18 mouse cellular contexts compared by ENCODE assay signal in the genomic region with DNA sequence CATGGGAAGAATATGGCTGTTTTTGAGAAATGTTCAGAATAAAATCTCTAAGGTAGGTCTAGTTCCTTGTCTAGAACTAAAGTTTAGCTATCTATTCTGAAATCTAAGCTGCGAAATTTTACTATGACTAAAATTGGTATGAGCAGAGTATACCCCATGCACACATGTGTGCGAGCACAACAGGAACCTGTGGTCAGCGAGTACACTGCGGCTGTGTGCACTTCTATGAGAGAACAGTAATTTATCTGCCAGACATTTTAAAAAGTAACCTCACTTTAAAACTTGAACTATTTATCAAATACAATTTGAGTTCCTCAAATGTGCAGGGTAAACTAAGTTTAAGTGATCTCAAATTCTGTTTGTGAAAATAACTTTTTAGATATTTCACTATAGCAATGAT. TPM values are rescaled to one million over a fixed set of nuclear protein-coding genes. Genes with fewer than 3 reads are reported as not detected.
DNase-seq lines count a peak whose midpoint lies in the region; ATAC-seq and TF ChIP-seq lines count a peak whose summit lies in the region.
"Had no signal": no experiment of that assay in that cellular context is flagged by ENCODE, and none has a peak within 500 bp of the region (broad histone marks: within the 10 kb centered on the region; RNA-seq: fewer than 3 reads in every experiment).

No protein-coding gene starts in this region.

- no peaks in the 10 kb centered on the region for H3K4me1 ChIP-seq in intestine, embryonic 15.5 days (replicated peaks)
- H3K4me1 ChIP-seq in intestine, postnatal 0 days (replicated peaks; ENCODE audit: control insufficient read depth, insufficient read depth, low read length): peaks cover 3% of the 10 kb centered on the region; the same call in 1 of the 2 replicates
- peaks cover 2 to 41% of the 10 kb centered on the region in 2 experiments; a peak in 3 of 4 replicates for H3K4me1 ChIP-seq in CH12.LX (ENCODE audit: control insufficient read depth in 1 of 2, insufficient read depth in 2 of 2)
- peaks cover 9% of the 10 kb centered on the region for H3K4me1 ChIP-seq in small intestine, adult 2 months (ENCODE audit: control insufficient read depth, insufficient read depth, insufficient read length, low read length)
- H3K4me1 ChIP-seq: forebrain, embryonic 13.5 days; midbrain, embryonic 10.5 days had no signal

- no peaks in the 10 kb centered on the region for H3K9me3 ChIP-seq in intestine, embryonic 15.5 days
- no peaks in the 10 kb centered on the region for H3K9me3 ChIP-seq in intestine, postnatal 0 days (ENCODE audit: control insufficient read depth)
- H3K9me3 ChIP-seq in CH12.LX (replicated peaks; ENCODE audit: low read length): no peaks in the 10 kb centered on the region
- H3K9me3 ChIP-seq: forebrain, embryonic 13.5 days; midbrain, embryonic 10.5 days had no signal

- H3K27ac ChIP-seq in intestine, embryonic 15.5 days: no peak overlapping the region
- no peak overlapping the region for H3K27ac ChIP-seq in intestine, postnatal 0 days (ENCODE audit: low read depth, low read length)
- H3K27ac ChIP-seq in CH12.LX (ENCODE audit: insufficient read depth, low read depth): no peak overlapping the region
- peak overlapping the region; percentile 61 for H3K27ac ChIP-seq in small intestine, adult 2 months (ENCODE audit: insufficient read depth, low read depth, low read length)
- H3K27ac ChIP-seq: forebrain, embryonic 13.5 days; hindbrain, postnatal 0 days; liver, embryonic 14.5 days; midbrain, embryonic 10.5 days had no signal

- in situ Hi-C loops in CH12.LX (cut with MboI; ENCODE audit: low pct_ligation_motif_present, low pct_unique_long_range_greater_than_20kb, low sequenced_read_pairs): no loop called here

- TF ChIP-seq RAD21 in CH12.LX (IDR thresholded peaks at IDR 0.05; ENCODE audit: low read depth, low read length): no peak

- 46% methylated on average over 4 of the region's 4 CpGs for WGBS in intestine, embryonic 15.5 days
- WGBS in intestine, postnatal 0 days: 40% methylated on average over 4 of the region's 4 CpGs
- 24% methylated on average over 4 of the region's 4 CpGs for WGBS in small intestine, adult 2 months

- no peak overlapping the region for H3K4me3 ChIP-seq in intestine, embryonic 15.5 days (replicated peaks)
- no peak overlapping the region for H3K4me3 ChIP-seq in intestine, postnatal 0 days (ENCODE audit: low read depth, low read length)
- no peak overlapping the region for H3K4me3 ChIP-seq in CH12.LX (replicated peaks in 1 of 3; ENCODE audit: low read depth in 2 of 3, low read length in 2 of 3, poor library complexity in 1 of 3)
- no peak overlapping the region for H3K4me3 ChIP-seq in small intestine, adult 2 months (ENCODE audit: low read depth, low read length)
- H3K4me3 ChIP-seq: forebrain, embryonic 13.5 days; midbrain, embryonic 10.5 days had no signal

- no peaks in the 10 kb centered on the region for H3K79me2 ChIP-seq in CH12.LX (replicated peaks; ENCODE audit: control insufficient read depth, extremely low read depth, insufficient read depth, poor library complexity, severe bottlenecking)

- no peak for TF ChIP-seq POLR2A in CH12.LX (IDR thresholded peaks at IDR 0.05; ENCODE audit: low read depth, low read length)
- no peak for TF ChIP-seq POLR2A in small intestine, adult 2 months (IDR thresholded peaks at IDR 0.05; ENCODE audit: low read depth, low read length)

- intact Hi-C loops in left cerebral cortex, postnatal 36 days (cut with DNase I): no loop called here

- H3K9ac ChIP-seq in intestine, embryonic 15.5 days: no peak overlapping the region
- H3K9ac ChIP-seq in intestine, postnatal 0 days (ENCODE audit: low read depth, low read length): no peak overlapping the region
- H3K9ac ChIP-seq in CH12.LX (ENCODE audit: insufficient read depth, low read depth): no peak overlapping the region
- H3K9ac ChIP-seq: forebrain, embryonic 13.5 days; liver, embryonic 14.5 days had no signal

- no peak for TF ChIP-seq EP300 in CH12.LX (IDR thresholded peaks at IDR 0.05; ENCODE audit: low read length)

- TF ChIP-seq CTCF in intestine, postnatal 0 days (IDR thresholded peaks at IDR 0.05; ENCODE audit: low read depth): no peak
- no peak for TF ChIP-seq CTCF in CH12.LX (conservative IDR thresholded peaks at IDR 0.05 in 1 of 2, IDR thresholded peaks at IDR 0.05 in 1 of 2; ENCODE audit: low read depth in 2 of 2, low read length in 2 of 2)
- TF ChIP-seq CTCF in small intestine, adult 2 months (IDR thresholded peaks at IDR 0.05; ENCODE audit: extremely low read depth, insufficient read length, insufficient replicate concordance, low read depth, low read length): no peak

- no peaks in the 10 kb centered on the region for H3K27me3 ChIP-seq in intestine, embryonic 15.5 days (replicated peaks)
- no peaks in the 10 kb centered on the region for H3K27me3 ChIP-seq in intestine, postnatal 0 days (replicated peaks; ENCODE audit: control insufficient read depth, insufficient read depth, low read length)
- no peaks in the 10 kb centered on the region for H3K27me3 ChIP-seq in CH12.LX (replicated peaks)
- no peaks in the 10 kb centered on the region for H3K27me3 ChIP-seq in small intestine, adult 2 months (ENCODE audit: control insufficient read depth, insufficient read depth, low read length)
- H3K27me3 ChIP-seq: forebrain, embryonic 13.5 days had no signal

- H3K36me3 ChIP-seq in intestine, embryonic 15.5 days: no peaks in the 10 kb centered on the region
- no peaks in the 10 kb centered on the region for H3K36me3 ChIP-seq in intestine, postnatal 0 days (ENCODE audit: control insufficient read depth, insufficient read depth)
- H3K36me3 ChIP-seq in CH12.LX (replicated peaks in 1 of 2; ENCODE audit: control insufficient read depth in 1 of 2, insufficient read depth in 1 of 2, low read length in 1 of 2): no peaks in the 10 kb centered on the region
- peaks cover 2% of the 10 kb centered on the region; the same call in 1 of the 2 replicates for H3K36me3 ChIP-seq in small intestine, adult 2 months (ENCODE audit: control insufficient read depth, insufficient read depth, low read length)
- H3K36me3 ChIP-seq: midbrain, embryonic 10.5 days had no signal

- dilution Hi-C loops in CH12.LX (cut with MboI; ENCODE audit: extremely low pct_ligation_motif_present, extremely low pct_unique_long_range_greater_than_20kb, low sequenced_read_pairs): no loop called here

- ATAC-seq in intestine, embryonic 15.5 days: peak; percentile 70
- no peak for ATAC-seq in intestine, postnatal 0 days
- ATAC-seq: forebrain, embryonic 13.5 days; hindbrain, postnatal 0 days; lung, postnatal 0 days had no signal

- DNase-seq in CH12.LX (ENCODE audit: extremely low read depth): peak; percentile 46
- peak; percentile 74 for DNase-seq in induced T-regulatory cell, adult 2 months (ENCODE audit: low read depth)
- DNase-seq in left cerebral cortex, postnatal 36 days (ENCODE audit: low spot score in 2 of 2): no peak
- DNase-seq in layer of hippocampus, adult 8-10 months (ENCODE audit: low spot score in 2 of 2): no peak
- DNase-seq: adrenal gland, adult 8-10 months; cerebellum, postnatal 14 days; gastrocnemius, postnatal 25 days; heart, postnatal 36 days; left cerebral cortex, postnatal 4 days had no signal

- H3K4me2 ChIP-seq in intestine, embryonic 15.5 days (replicated peaks): no peak overlapping the region
- H3K4me2 ChIP-seq in intestine, postnatal 0 days (replicated peaks; ENCODE audit: low read depth): no peak overlapping the region
- H3K4me2 ChIP-seq in CH12.LX (ENCODE audit: insufficient read depth, low read depth, poor library complexity, severe bottlenecking): no peak overlapping the region
- H3K4me2 ChIP-seq: forebrain, embryonic 13.5 days; heart, embryonic 11.5 days had no signal

TF ChIP-seq in CH12.LX, 34 proteins besides CTCF, POLR2A, EP300 and RAD21:
- TF ChIP-seq ELF1 (IDR thresholded peaks at IDR 0.05; ENCODE audit: low read depth, low read length) (no peak), KAT2A (IDR thresholded peaks at IDR 0.05; ENCODE audit: insufficient replicate concordance, low read length) (no peak), JUND (conservative IDR thresholded peaks at IDR 0.05; ENCODE audit: low read depth, low read length) (no peak), TBP (conservative IDR thresholded peaks at IDR 0.05; ENCODE audit: low read depth, low read length) (no peak), SMC3 (IDR thresholded peaks at IDR 0.05; ENCODE audit: low read depth, low read length) (no peak), ZNF384 (IDR thresholded peaks at IDR 0.05; ENCODE audit: low read depth, low read length) (no peak), HCFC1 (IDR thresholded peaks at IDR 0.05; ENCODE audit: low read depth, low read length) (no peak), USF2 (conservative IDR thresholded peaks at IDR 0.05; ENCODE audit: low read depth, low read length) (no peak), ZKSCAN1 (IDR thresholded peaks at IDR 0.05; ENCODE audit: borderline replicate concordance, low read depth, low read length) (no peak), CHD2 (IDR thresholded peaks at IDR 0.05; ENCODE audit: low read length) (no peak), JUN (IDR thresholded peaks at IDR 0.05; ENCODE audit: insufficient read depth, low read depth, low read length) (no peak), E2F4 (IDR thresholded peaks at IDR 0.05; ENCODE audit: insufficient replicate concordance, low read depth, low read length) (no peak), BHLHE40 (IDR thresholded peaks at IDR 0.05; ENCODE audit: low read depth, low read length) (no peak), MAX (IDR thresholded peaks at IDR 0.05; ENCODE audit: low read length) (no peak), MEF2A (IDR thresholded peaks at IDR 0.05; ENCODE audit: borderline replicate concordance, low read depth, low read length) (no peak), MAFK (IDR thresholded peaks at IDR 0.05; ENCODE audit: insufficient replicate concordance, low read length) (no peak), TCF12 (IDR thresholded peaks at IDR 0.05; ENCODE audit: low read depth, low read length) (no peak), MXI1 (IDR thresholded peaks at IDR 0.05; ENCODE audit: low read depth, low read length) (no peak)

RNA-seq across cellular contexts. Expression of a gene that starts 34.2 kb away (rescaled TPM):
- polyA plus RNA-seq in intestine, embryonic 15.5 days (2015; fragmentation: Nextera tagmentation; extraction: Ambion mirVana): 24.2 and 25.0 TPM in 2 replicates
- polyA plus RNA-seq in intestine, postnatal 0 days (2015; fragmentation: Nextera tagmentation; extraction: Ambion mirVana): 21.0 and 24.3 TPM in 2 replicates
- total RNA-seq in CH12.LX (2012; rRNA removed): 6.2 and 7.0 TPM in 2 replicates
- total RNA-seq in CH12.LX (2014; rRNA removed): 5.1 and 6.3 TPM in 2 replicates
- 7.7 and 9.6 TPM in 2 replicates for polyA plus RNA-seq in CH12.LX (2012; ENCODE audit: insufficient read length, low read depth)
- polyA plus RNA-seq in small intestine, adult 2 months (2012; rRNA removed): 3.0 and 7.1 TPM in 2 replicates
- 10 to 100 TPM; 36.9 to 42.0 TPM for total RNA-seq in left cerebral cortex, postnatal 36 days (2021)
- 10 to 100 TPM; 32.0 to 37.2 (median 36.6) TPM for total RNA-seq in layer of hippocampus, adult 8-10 months (2022)

Comparison
In these comparisons a context has a peak if more than half of its experiments do, and no peak if none do; other contexts are left out.
1. DNase-seq: peak in CH12.LX (single experiment) and induced T-regulatory cell, adult 2 months (single experiment); none in left cerebral cortex, postnatal 36 days (0 of 2) and layer of hippocampus, adult 8-10 months (0 of 2).